Mouse (Mus musculus): ENCODE measurements around the gene Inafm1. TPM values are rescaled to one million over a fixed set of nuclear protein-coding genes. Genes with fewer than 3 reads are reported as not detected.

The Inafm1 gene
- polyA plus RNA-seq (2012): 326 and 427 TPM in 2 replicates

GRCm38 (mm10) chr7:16273081-16273765 is at the start of gene Inafm1:
TSS of gene Inafm1 (minus strand) at chr7:16273617.
- TF ChIP-seq GATA1 (IDR thresholded peaks at IDR 0.05; ENCODE audit: low read length): no peak

GRCm38 (mm10) chr7:16320479-16320878 is 47.1 kb upstream of the Inafm1 start:
- TF ChIP-seq GATA1 (IDR thresholded peaks at IDR 0.05; ENCODE audit: low read length): no peak

- no peak for TF ChIP-seq GATA1 (IDR thresholded peaks at IDR 0.05; ENCODE audit: low read length)
These were observed 45.8 kb upstream of the Inafm1 start for GRCm38 (mm10) chr7:16319216-16319615.

- no peak for TF ChIP-seq GATA1 (IDR thresholded peaks at IDR 0.05; ENCODE audit: low read length)
These were observed 43.7 kb upstream of the Inafm1 start for GRCm38 (mm10) chr7:16317094-16317493.

GRCm38 (mm10) chr7:16315222-16315759 is 41.9 kb upstream of the Inafm1 start:
- TF ChIP-seq GATA1 (IDR thresholded peaks at IDR 0.05; ENCODE audit: low read length): no peak

- no peak for TF ChIP-seq GATA1 (IDR thresholded peaks at IDR 0.05; ENCODE audit: low read length)
These were observed 40.9 kb upstream of the Inafm1 start for GRCm38 (mm10) chr7:16314221-16314775.

GRCm38 (mm10) chr7:16313481-16314220 is 40.2 kb upstream of the Inafm1 start:
- TF ChIP-seq GATA1 (IDR thresholded peaks at IDR 0.05; ENCODE audit: low read length): no peak

GRCm38 (mm10) chr7:16312672-16313311 is 39.4 kb upstream of the Inafm1 start:
- TF ChIP-seq GATA1 (IDR thresholded peaks at IDR 0.05; ENCODE audit: low read length): no peak

GRCm38 (mm10) chr7:16312011-16312671 is 38.7 kb upstream of the Inafm1 start:
- no peak for TF ChIP-seq GATA1 (IDR thresholded peaks at IDR 0.05; ENCODE audit: low read length)

- no peak for TF ChIP-seq GATA1 (IDR thresholded peaks at IDR 0.05; ENCODE audit: low read length)
These were observed 38.1 kb upstream of the Inafm1 start for GRCm38 (mm10) chr7:16311453-16312004.

- no peak for TF ChIP-seq GATA1 (IDR thresholded peaks at IDR 0.05; ENCODE audit: low read length)
These were observed 37.4 kb upstream of the Inafm1 start for GRCm38 (mm10) chr7:16310521-16311452.

GRCm38 (mm10) chr7:16310020-16310520 is 36.7 kb upstream of the Inafm1 start:
- TF ChIP-seq GATA1 (IDR thresholded peaks at IDR 0.05; ENCODE audit: low read length): no peak

- no peak for TF ChIP-seq GATA1 (IDR thresholded peaks at IDR 0.05; ENCODE audit: low read length)
These were observed 36.1 kb upstream of the Inafm1 start for GRCm38 (mm10) chr7:16309318-16310019.

Data from G1E-ER4 (cell line).